Mouse (Mus musculus) T-helper 2 cell (primary cell): ENCODE data around the gene Prss56.

ENCODE experiments used
- in situ Hi-C: fragments of 300-600 bp; cut with MboI, MseI; formaldehyde crosslinking; loops from one replicate; pipeline ENCODE4 v1.15.1; 2025; ENCODE audit warnings: high pct_unique_total_duplicates

Prss56 gene

GRCm38 (mm10) chr1:87184751-87185139, 1.6 kb downstream of the Prss56 start:
- in situ Hi-C loops = loop anchor here (5.0 kb wide), 1 partner anchor 82 kb away; the partner anchor contains the start of gene Alpi

GRCm38 (mm10) chr1:87185526-87185925, 2.4 kb downstream of the Prss56 start:
- in situ Hi-C loops = loop anchor here (5.0 kb wide), 1 partner anchor 83 kb away; the partner anchor contains the start of gene Alpi

- in situ Hi-C loops = loop anchor here (5.0 kb wide), 1 partner anchor 84 kb away; the partner anchor contains the start of gene Alpi
Observed at GRCm38 (mm10) chr1:87186261-87187036, 3.3 kb downstream of the Prss56 start.

- in situ Hi-C loops = loop anchor here (5.0 kb wide), 1 partner anchor 85 kb away; the partner anchor contains the start of gene Alpi
Observed at GRCm38 (mm10) chr1:87187037-87187355, 3.9 kb downstream of the Prss56 start.

GRCm38 (mm10) chr1:87190429-87190828, 7.3 kb downstream of the Prss56 start, which contains the start of gene Chrnd:
Gene Chrnd, plus strand, starts transcription at chr1:87190607.
- in situ Hi-C loops = no loop called here

- in situ Hi-C loops = no loop called here
Observed at GRCm38 (mm10) chr1:87197296-87197695, 14.2 kb downstream of the Prss56 start.

- in situ Hi-C loops = no loop called here
Observed at GRCm38 (mm10) chr1:87198119-87199065, 15.3 kb downstream of the Prss56 start.

- in situ Hi-C loops = no loop called here
Observed at GRCm38 (mm10) chr1:87200811-87201210, 17.7 kb downstream of the Prss56 start.

- in situ Hi-C loops = no loop called here
Observed at GRCm38 (mm10) chr1:87201848-87202247, 18.7 kb downstream of the Prss56 start.

GRCm38 (mm10) chr1:87203779-87204178, 20.7 kb downstream of the Prss56 start:
- in situ Hi-C loops = no loop called here

- in situ Hi-C loops = no loop called here
Observed at GRCm38 (mm10) chr1:87204465-87204864, 21.4 kb downstream of the Prss56 start, which contains the start of gene Chrng. Gene Chrng, plus strand, starts transcription at chr1:87204657.

- in situ Hi-C loops = loop anchor here (5.0 kb wide), 1 partner anchor 33 kb away; no protein-coding TSS in a partner anchor
Observed at GRCm38 (mm10) chr1:87205038-87205437, 21.9 kb downstream of the Prss56 start.

GRCm38 (mm10) chr1:87205502-87205901, 22.4 kb downstream of the Prss56 start:
- in situ Hi-C loops = loop anchor here (5.0 kb wide), 1 partner anchor 33 kb away; no protein-coding TSS in a partner anchor

- in situ Hi-C loops = loop anchor here (5.0 kb wide), 1 partner anchor 34 kb away; no protein-coding TSS in a partner anchor
Observed at GRCm38 (mm10) chr1:87206339-87206738, 23.2 kb downstream of the Prss56 start.

GRCm38 (mm10) chr1:87211431-87211830, 28.3 kb downstream of the Prss56 start:
- in situ Hi-C loops = no loop called here

- in situ Hi-C loops = no loop called here
Observed at GRCm38 (mm10) chr1:87213735-87214704, 30.9 kb downstream of the Prss56 start, which contains the start of gene Eif4e2. Gene Eif4e2, plus strand, starts transcription at chr1:87213914.

GRCm38 (mm10) chr1:87214748-87215147, 31.6 kb downstream of the Prss56 start:
- in situ Hi-C loops = no loop called here

GRCm38 (mm10) chr1:87217938-87218337, 34.8 kb downstream of the Prss56 start:
- in situ Hi-C loops = no loop called here

GRCm38 (mm10) chr1:87225739-87226138, 42.6 kb downstream of the Prss56 start:
- in situ Hi-C loops = no loop called here

GRCm38 (mm10) chr1:87226409-87227159, 43.5 kb downstream of the Prss56 start:
- in situ Hi-C loops = no loop called here
